Mouse (Mus musculus): ENCODE results near the gene Dnal1. TPM values are rescaled to one million over a fixed set of nuclear protein-coding genes. Genes with fewer than 3 reads are reported as not detected.

Gene Dnal1
- 15.9 and 16.2 TPM in 2 replicates for polyA plus RNA-seq (2012; rRNA removed)

GRCm38 (mm10) chr12:84114153-84114994, at the start of gene Dnal1:
Gene Dnal1 (plus strand): TSS chr12:84114366.

GRCm38 (mm10) chr12:84068986-84069385, 45.2 kb upstream of the Dnal1 start, which contains the start of gene Acot5:
Gene Acot5 (plus strand): TSS chr12:84069325.

GRCm38 (mm10) chr12:84100604-84101492, 13.3 kb upstream of the Dnal1 start, which contains the start of gene Acot6:
Gene Acot6 (plus strand): TSS chr12:84100654.

GRCm38 (mm10) chr12:84147954-84148621, 33.9 kb downstream of the Dnal1 start, which contains the start of gene Pnma1:
Gene Pnma1 (minus strand): TSS chr12:84148489.

Other genes with a start within 250 kb of the Dnal1 start
- gene Numb, start 192.4 kb upstream of the Dnal1 start, polyA plus RNA-seq (2012; rRNA removed) = 36.3 and 36.4 TPM in 2 replicates
- 14.3 and 15.7 TPM in 2 replicates for gene Riox1, start 163.8 kb upstream of the Dnal1 start, polyA plus RNA-seq (2012; rRNA removed)
- 0.03 TPM in 1 of 2 replicates, not detected in the other for gene Heatr4, start 129.5 kb upstream of the Dnal1 start, polyA plus RNA-seq (2012; rRNA removed)
- 2.9 and 4.7 TPM in 2 replicates for gene Acot2, start 126.5 kb upstream of the Dnal1 start, polyA plus RNA-seq (2012; rRNA removed)
- gene Acot1, start 104.9 kb upstream of the Dnal1 start, polyA plus RNA-seq (2012; rRNA removed) = 51.0 and 51.4 TPM in 2 replicates
- 0.12 and 0.44 TPM in 2 replicates for gene Acot4, start 76.0 kb upstream of the Dnal1 start, polyA plus RNA-seq (2012; rRNA removed)
- not detected in 2 replicates for gene Gm49366, start 75.4 kb upstream of the Dnal1 start, polyA plus RNA-seq (2012; rRNA removed)
- gene Acot3, start 62.2 kb upstream of the Dnal1 start, polyA plus RNA-seq (2012; rRNA removed) = 0.20 and 0.36 TPM in 2 replicates
- gene Acot5, start 45.0 kb upstream of the Dnal1 start, polyA plus RNA-seq (2012; rRNA removed) = 0.04 and 0.08 TPM in 2 replicates
- gene Acot6, start 13.7 kb upstream of the Dnal1 start, polyA plus RNA-seq (2012; rRNA removed) = 2.8 and 3.1 TPM in 2 replicates
- 2.3 and 3.3 TPM in 2 replicates for gene Pnma1, start 34.1 kb downstream of the Dnal1 start, polyA plus RNA-seq (2012; rRNA removed)
- gene Elmsan1, start 104.5 kb downstream of the Dnal1 start, polyA plus RNA-seq (2012; rRNA removed) = 7.4 and 8.5 TPM in 2 replicates
- 10.5 and 12.4 TPM in 2 replicates for gene Ptgr2, start 170.9 kb downstream of the Dnal1 start, polyA plus RNA-seq (2012; rRNA removed)
- gene Zfp410, start 202.5 kb downstream of the Dnal1 start, polyA plus RNA-seq (2012; rRNA removed) = 72.1 and 74.2 TPM in 2 replicates
- gene Coq6, start 247.3 kb downstream of the Dnal1 start, polyA plus RNA-seq (2012; rRNA removed) = 48.4 and 50.5 TPM in 2 replicates
- gene Fam161b, start 247.5 kb downstream of the Dnal1 start, polyA plus RNA-seq (2012; rRNA removed) = 17.3 and 19.5 TPM in 2 replicates

All from central nervous system, embryonic 14 days (tissue).